Mouse (Mus musculus) adrenal gland, adult 2 months (tissue): ENCODE measurements around the gene Elovl3. TPM values are rescaled to one million over a fixed set of nuclear protein-coding genes. Genes with fewer than 3 reads are reported as not detected.
"Not testable (repeated sequence)": the region's sequence is repeated elsewhere in the genome, so short reads cannot be mapped to it uniquely, and the experiment has no call there.

Experiments used
- DNase-seq: peaks from one replicate; pipeline ENCODE4 v3.0.0; 2021
- long read RNA-seq: library from polyadenylated mRNA; stranded (forward); transcript quantifications from one replicate; pipeline ENCODE4 v2.0.0, GENCODE M21; 2021
- polyA plus RNA-seq: library from polyadenylated mRNA; depleted of rRNA; stranded (reverse); fragments of >200 nt; gene quantifications from 2 replicates; pipeline ENCODE4 v1.2.3, GENCODE M21; 2012; rRNA removed
- total RNA-seq, 2 experiments: library from RNA; stranded (reverse); gene quantifications; 2 replicates each; pipeline ENCODE4 v1.2.3; 2021

Gene Elovl3
- 10 to 100 TPM; 54.7 to 59.4 TPM for total RNA-seq
- polyA plus RNA-seq: 2.6 and 4.8 TPM in 2 replicates
- long read RNA-seq, transcript Elovl3-201 (4 exons, 1,593 nt): minor isoform, 10 of 116 reads
- long read RNA-seq, transcript Elovl3-202 (4 exons, 1,881 nt): major isoform, 95 of 116 reads
- long read RNA-seq, partial matches to known transcripts: 1 of 116 reads
- long read RNA-seq, other reads (novel, unspliced or antisense): 10 of 116 reads

DNA sequence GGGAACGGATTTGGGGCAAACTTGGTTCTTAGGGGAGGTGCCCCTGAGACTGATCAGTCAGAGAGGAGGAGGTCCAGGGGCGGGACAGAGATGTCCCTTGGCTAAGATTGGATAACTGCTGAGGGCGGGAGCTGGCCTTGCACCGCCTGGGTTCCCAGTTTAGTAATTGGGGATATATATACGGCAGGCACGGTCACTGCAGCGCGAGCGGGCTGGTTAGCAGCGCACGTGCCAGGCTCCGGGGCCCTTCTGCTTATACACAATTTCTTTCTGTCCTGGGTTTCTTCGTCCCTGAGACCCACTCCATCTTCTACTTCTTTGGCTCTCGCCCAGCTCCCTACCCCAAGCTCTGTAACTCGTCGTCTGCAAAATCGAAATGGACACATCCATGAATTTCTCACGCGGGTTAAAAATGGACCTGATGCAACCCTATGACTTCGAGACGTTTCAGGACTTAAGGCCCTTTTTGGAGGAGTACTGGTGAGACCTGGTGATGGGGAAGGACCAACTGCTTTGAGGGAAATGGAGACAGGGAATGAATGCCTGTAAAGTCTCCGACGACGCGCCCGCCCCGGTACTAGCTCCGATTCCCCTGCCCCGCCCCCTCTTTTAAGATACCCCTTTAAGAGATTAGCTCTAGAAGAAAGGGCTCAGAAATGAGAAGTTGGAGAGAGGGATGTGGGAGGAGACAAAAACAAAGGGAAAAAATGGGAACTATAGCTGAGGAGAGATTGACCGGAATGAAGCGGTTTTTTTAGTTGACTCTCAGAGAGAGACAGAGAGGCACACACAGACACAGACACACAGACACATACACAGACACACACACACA lies at the start of gene Elovl3:
Elovl3 (plus strand) TSS at position 204 of the 832 bp plus-strand sequence.
- DNase-seq: peak; percentile 86

DNA sequence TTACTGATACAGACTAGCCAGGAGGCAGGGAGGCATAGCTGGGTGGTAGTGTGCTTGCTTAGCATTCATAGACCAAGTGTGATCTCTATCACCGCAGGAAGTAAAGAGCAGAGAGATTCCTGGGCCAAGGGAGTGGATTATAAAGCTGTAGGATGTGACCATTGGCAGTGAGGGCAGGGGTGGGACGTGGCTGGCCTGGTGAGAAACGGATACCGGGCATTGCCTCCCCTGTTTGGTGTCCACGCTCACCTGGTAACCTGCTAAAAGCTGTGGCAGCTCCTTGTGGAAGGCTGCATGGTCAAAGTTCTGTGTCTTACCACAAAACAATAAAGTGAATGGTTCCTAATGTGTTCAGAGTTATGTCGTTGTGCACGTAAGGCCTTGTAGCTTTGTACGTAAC lies 46.5 kb upstream of the Elovl3 start:
- no peak for DNase-seq

DNA sequence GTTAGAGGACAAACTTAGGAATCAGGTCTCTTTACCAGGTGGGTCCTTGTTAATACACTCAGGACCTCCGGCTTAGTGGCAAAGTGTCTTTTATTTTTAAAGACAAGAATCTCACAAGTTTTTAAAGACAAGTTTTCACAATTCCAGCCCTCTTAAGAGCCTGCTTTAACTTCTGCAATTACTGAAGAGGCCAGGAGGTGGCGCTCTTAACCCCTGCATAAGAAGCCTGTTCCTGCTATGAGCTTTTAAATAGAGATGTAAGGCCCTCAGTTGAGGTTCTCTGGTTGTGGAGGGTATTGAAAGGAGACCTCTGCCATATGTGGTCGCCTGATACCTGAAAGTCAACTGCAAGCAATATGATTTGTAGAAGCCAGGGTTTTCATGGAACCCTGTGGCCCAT lies 45.4 kb upstream of the Elovl3 start:
- peak; percentile 33 for DNase-seq

DNA sequence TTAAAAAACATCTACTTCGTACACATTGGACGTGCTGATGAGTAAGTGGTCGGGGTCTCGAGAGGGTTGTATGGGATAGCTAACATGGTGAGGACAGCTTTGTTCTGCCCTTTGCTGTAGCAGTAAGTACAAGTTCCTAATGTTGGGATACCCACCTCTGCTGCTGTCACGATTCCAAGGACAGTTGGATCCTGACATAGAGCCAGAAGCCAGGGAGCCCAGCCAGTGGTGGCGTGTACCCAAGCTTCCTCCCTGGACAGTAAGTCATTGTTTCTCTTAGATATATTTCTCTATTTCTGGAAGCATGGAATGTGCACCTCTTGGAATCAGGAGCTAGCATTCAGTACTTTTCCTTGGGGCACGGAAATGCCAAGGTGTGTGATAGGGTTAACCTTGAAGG lies 43.8 kb upstream of the Elovl3 start:
- peak; percentile 66 for DNase-seq

DNA sequence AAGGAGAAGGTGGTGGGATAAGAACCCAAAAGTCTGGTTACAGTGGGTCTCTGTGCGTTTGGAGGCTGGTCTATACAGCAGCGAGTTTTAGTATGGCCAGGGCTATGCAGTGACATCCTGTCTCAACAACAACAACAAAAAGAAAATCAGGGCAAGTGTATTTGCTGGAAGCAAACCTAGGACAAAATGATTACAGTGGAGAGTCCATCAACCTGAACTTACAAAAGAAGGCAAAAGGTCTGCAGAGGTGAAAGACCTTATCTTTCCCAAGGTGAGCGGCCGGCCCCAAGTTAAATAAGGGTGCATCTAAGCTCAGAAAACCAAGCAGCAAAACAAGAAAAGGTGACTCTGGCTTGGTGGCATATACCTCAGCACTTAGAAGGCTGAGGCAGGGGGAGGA lies 40.1 kb upstream of the Elovl3 start:
- DNase-seq: no peak

DNA sequence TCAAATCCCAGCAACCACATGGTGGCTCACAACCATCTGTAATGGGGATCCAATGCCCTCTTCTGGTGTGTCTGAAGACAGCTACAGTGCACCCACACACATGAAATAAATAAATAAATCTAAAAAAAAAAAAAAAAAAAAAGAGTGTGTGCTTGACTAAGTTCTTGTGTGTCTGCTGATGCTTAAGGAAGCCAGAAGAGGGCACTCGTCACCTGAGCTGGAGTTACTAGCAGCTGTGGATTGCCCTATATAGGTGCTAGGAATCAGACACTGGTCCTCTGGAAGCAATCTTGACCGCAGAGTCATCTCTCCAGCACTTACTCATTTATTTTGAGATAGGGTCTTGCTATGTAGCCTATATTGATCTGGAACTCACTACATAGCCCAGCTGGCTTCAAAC lies 37.6 kb upstream of the Elovl3 start:
- no peak for DNase-seq

DNA sequence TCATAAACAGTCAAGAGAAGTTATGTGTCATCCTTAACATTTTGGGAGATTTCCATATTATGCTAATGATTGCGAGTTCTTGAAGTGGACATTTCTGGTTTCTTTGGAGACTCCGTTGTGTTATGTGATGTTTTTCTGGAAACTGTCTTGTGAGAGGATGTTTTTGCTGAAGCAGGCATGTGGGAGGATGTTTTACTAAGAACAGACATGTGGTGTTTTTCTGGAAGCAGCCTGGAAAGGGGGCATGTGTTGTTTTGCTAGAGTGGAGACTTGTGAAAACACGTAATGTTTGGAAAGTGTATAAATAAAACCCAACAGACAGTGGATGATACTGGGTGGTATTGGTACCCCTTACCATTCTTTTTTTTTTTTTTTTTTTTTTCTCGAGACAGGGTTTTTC lies 36.4 kb upstream of the Elovl3 start:
- DNase-seq: no peak

DNA sequence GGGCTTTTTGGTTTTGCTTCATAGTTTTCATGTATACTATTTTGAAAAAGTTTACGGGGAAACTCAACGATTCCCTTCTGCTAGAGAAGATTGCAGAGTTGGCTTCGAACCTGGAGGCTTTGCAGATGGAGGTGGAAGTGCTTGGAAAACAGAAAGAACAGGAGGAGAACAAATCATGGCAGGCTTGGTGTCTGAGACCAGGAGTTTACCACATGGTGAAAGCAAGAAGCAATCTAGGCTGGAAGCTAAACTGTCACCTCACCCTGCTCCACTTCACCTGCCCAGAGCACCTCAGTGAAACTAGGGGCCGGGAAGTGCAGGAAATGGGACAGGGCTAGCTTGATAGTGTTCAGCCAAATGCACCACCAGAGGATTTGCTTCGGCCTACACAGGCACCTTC lies 35.3 kb upstream of the Elovl3 start:
- no peak for DNase-seq

DNA sequence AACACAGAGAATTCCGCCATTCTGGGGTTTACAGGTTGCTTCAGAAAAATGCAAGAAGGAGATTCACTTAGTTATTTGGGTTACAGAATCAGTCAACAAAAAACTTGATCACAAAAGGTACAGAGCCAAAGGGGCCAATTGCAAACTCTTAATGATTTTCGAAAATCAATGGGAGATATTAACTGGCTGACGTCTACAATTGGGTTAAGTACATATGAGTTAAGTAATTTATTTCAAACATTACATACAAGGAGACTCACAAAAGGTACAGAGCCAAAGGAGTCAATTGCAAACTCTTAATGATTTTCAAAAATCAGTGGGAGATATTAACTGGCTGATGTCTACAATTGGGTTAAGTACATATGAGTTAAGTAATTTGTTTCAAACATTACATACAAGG lies 32.1 kb upstream of the Elovl3 start:
- no peak for DNase-seq

DNA sequence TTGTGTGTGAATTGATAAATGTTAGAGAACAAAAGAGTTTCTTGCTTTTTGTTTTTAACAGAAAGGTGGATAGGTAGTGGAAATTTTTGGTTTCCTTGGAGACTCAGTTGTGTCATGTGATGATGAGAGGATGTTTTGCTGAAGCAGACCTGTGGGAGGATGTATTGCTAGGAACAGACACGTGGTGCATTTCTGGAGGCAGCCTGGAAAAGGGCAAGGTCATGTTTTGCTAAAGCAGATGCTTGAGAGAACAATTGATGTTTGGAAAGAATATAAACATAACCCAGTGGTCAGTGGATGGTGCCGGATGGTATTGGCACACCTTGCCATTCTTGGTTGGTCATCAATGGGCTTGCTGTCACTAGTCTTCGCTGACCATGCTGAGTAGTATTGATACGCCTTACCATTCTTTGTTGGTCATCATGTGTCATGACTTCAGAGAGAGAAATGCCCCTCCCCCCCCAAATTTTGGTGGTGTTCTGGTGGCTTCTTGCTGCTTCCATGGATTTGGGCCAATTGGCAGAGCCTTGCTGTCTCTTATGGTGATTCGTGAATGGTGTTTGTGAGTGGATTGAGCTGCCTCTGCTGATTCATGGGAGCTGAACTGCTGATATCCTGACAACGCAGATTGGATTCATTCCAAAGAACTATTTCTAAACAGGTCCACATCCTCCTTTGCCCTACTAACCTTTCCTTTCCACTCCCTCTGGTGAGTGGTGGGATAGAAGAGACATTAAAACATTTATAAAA lies 28.1 kb upstream of the Elovl3 start:
- peak; percentile 29 for DNase-seq

DNA sequence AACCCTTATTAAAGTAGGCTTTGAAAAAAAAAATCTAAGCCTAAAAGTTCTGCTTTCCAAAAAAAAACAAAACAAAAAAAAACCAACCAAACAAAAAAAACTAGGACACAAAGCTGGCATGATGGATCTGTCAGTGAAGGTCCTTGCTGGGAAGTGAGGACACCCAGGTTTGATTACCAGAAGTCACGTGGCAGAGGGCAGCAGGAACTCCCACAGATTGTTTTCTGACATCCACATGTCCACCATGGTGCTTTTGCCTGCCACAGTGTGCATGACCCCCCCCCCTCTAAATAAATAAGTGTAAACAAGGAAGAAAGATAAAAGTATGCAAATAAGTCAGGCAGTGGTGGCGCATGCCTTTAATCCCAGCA lies 27.5 kb upstream of the Elovl3 start:
- no peak for DNase-seq

DNA sequence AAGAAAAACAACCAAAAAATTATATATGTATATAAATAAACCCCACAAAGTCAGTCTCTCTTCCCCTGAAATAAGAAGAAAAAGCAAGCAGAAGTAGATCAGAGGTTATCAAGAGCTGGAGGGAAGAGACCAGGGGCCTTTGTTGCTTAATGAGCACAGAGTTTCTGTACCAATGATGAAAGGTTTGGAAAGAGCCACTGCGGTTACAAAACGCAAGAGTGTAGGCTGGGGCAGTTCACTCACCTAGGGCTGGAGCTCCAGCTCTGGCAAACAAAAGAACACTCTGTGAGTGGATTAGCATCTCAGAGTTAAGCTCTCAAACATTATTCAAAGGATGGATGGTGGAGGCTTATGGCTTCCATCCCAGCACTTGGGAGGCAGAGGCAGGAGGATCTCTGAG lies 21.5 kb upstream of the Elovl3 start:
- DNase-seq: no peak

DNA sequence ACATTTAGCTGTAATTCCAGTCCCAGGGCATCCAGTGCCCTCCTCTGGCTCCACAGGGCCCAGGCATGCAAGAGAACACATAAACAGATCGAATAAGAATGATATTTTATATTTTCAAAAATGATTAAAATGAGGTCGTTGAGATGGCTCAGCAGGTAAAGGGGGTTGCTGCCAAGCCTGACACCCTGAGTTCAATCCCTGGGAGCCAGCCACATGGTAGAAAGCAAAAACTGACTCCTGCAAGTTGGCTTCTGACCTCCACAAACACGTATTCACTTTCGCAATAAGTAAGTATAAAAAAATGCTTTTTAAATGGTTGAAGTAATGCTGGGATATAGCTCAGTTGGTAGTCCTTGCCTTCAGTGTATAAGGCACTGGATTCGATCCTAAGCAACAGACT lies 20.9 kb upstream of the Elovl3 start:
- no peak for DNase-seq

DNA sequence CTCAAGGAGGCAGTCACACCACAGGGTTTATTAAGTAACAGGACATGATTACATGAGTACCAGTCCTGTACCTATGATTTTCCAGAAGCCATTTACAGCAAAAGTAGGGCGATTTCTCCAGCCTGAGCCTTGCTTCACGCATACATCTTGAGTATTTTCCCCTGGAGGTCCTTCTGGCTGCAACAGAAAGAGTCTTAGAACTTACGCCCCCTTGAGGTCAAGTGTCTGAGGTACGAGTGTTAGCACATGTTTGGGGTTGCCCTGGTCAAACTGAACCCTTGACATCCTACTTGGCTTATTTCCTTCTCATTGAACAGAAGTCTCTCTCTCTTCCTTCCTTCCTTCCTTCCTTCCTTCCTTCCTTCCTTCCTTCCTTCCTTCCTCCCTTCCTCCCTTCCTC lies 17.1 kb upstream of the Elovl3 start:
- no peak for DNase-seq

DNA sequence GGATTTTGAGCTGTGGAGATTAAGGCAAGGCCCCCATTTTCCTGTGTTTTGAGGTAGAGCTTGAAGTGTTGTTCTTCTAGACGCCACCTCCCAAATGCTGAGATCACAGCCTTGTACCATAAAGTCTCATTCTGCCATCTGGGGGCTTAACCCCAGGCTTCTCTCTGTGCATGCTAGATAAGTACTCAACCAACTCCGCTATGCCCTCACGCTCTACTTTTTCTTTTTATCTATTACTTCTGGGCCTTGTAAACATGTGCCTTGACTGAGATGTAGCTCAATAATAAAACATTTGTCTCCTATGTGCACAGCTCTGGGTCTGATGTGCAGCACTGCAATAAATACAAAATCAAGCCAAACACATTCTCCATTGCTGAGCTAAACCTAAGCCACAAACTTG lies 12.2 kb upstream of the Elovl3 start:
- no peak for DNase-seq

DNA sequence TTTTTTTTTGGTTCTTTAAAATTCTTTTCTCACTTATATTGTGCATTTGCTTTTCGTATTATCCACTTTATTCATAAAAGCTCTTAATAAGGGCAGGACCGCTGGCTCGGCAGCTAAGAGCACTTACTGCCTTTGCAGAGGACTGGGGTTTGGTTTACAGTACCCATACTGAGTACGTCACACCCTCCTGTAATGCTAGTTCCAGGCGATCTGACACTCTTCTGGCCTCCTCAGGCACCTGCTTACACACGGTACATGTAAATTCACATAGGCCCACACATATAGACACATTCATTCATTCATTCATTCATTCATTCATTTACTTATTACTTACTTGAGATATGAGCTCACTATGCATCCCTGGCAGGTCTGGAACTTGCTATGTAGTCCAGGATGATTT lies 10.8 kb upstream of the Elovl3 start:
- DNase-seq: no peak

DNA sequence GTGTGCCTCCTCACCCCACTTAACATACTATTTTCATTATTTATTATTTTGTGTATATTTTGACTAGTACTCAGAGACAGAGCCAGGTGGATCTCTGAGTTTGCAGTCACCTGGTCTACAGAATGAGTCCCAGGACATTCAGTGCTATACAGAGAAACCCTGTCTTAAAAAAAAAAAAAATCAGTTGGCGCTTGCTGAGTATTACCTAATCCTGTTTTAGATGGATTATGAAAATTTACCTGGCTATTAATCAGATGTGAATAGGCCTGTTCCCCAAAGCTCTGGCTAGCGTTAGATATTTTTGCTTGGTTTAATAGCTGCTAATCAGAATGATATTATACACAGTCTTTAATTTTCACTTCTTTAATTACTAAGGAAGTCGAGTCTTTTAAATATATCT lies 7.8 kb upstream of the Elovl3 start:
- DNase-seq: no peak

DNA sequence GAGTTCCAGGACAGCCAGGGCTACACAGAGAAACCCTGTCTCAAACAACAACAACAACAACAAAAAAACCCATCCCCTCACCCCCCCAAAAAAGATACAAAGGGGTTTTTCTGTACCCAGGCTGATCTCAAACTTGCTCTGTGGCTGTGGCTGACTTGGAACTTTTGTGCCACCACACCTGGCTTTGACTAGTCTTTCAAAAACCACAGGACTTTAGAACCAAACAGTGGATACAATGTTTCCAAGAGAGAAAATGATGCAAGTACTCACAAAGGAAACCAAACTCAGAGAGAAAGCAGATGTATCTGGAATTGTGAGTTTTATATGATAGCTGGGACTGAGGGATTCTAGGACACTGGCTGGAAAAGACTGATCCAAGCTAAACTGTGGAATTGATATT lies 7.0 kb upstream of the Elovl3 start:
- DNase-seq: no peak

DNA sequence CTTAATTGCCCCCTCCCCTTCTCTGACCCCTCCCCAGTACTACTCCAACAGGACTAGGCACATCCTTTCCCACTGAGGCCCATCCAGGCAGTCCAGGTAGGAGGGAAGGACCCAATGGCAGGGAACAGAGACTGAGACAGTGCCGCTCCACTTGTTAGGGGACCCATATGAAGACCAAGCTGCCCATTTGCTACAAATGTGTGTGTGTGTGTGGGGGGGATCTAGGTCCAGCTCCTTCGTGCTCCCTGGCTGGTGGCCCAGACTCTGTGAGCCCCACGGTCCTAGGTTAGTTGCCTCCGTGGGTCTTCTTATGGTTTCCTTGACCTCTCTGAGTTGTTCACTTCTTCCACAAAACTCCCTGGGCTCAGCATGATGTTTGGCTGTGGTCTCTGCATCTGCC lies 5.4 kb upstream of the Elovl3 start:
- no peak for DNase-seq

DNA sequence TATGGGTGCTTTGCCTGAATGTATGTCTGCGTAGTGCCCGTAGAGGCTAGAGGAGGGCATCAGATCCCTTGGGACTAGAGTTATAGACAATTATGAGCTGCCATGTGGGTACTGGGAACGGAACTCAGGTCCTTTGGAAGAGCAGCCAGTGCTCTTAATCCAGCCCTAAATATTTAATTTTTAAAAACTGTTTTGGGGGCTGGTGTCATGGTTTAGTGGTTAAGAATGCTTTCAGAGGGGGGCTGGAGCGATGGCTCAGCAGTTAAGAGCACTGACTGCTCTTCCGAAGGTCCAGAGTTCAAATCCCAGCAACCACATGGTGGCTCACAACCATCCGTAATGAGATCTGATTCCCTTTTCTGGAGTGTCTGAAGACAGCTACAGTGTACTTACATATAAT lies 2.0 kb upstream of the Elovl3 start:
- DNase-seq: not testable (repeated sequence)

DNA sequence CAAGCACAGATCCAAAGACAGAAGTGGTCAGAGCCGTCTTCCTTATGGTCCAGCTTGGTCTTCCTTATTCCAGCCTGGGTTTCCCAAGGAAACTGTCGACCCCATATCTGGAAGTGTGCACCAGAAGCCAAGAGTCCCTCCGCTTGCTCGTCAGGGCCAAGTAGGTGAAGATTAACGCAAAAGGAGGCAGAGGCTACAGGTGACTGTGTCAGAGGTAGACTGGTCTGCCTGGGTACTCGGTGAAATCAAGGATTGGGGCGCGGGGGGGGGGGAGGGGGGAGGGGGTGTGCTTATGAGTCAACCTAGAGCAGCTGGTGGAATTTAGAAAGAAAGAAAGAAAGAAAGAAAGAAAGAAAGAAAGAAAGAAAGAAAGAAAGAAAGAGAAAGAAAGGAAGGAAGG lies 414 bp upstream of the Elovl3 start:
- DNase-seq: no peak

DNA sequence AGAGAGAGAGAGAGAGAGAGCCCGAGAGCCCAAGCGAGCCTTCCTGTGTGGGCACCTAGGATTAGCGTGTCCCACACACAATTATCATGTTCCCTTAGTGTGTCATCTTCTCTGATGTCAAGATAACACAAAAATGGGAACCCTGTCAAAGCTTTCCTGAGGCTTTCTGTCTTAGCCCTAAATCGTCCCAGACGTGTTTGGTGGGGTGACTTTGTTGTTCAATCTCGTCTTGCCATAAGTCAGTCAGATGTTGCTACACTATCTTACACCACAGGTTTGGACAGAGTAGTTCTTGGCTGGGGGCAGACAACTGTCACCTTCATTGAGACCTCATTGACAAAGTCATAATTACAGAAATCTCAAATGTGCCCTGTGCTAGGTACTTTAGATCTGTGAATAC lies 880 bp downstream of the Elovl3 start:
- no peak for DNase-seq

DNA sequence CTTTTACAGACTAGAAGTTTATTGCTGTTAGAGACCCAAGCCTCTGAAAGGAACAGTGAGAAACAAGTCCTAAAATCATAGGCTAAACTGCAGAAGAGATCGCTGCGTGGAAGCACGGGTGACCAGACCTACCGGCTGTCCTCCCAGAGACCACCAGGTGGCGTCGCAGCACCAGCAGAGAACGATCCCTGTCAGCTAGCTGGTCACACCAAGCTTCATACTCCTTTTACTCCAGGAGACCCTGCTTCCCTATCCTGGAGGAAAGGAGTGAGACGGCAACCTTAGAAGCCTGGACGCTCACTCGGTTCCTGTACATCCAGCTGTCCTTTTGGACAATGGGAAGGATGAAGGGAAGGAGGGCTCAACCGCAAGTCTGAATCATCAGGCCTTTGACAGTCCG lies 3.6 kb downstream of the Elovl3 start:
- DNase-seq: peak; percentile 90
